Mouse (Mus musculus): ENCODE results near the gene Pptc7.

GRCm38 (mm10) chr5:122284183-122285028 lies at the start of gene Pptc7:
- TF ChIP-seq CTCF (IDR thresholded peaks at IDR 0.05; ENCODE audit: control insufficient read depth, insufficient read depth, low read length): no peak
- TF ChIP-seq POLR2A (IDR thresholded peaks at IDR 0.05; ENCODE audit: borderline replicate concordance, control insufficient read depth, low read depth, low read length): peak; percentile 46; the same call in 1 of the 2 replicates
